Mouse (Mus musculus): ENCODE results near the gene Hist1h2ab. TPM values are rescaled to one million over a fixed set of nuclear protein-coding genes. Genes with fewer than 3 reads are reported as not detected.

Gene Hist1h2ab
- polyA plus RNA-seq (2017; shearing (Covaris generic)) = 2.7 TPM

DNA sequence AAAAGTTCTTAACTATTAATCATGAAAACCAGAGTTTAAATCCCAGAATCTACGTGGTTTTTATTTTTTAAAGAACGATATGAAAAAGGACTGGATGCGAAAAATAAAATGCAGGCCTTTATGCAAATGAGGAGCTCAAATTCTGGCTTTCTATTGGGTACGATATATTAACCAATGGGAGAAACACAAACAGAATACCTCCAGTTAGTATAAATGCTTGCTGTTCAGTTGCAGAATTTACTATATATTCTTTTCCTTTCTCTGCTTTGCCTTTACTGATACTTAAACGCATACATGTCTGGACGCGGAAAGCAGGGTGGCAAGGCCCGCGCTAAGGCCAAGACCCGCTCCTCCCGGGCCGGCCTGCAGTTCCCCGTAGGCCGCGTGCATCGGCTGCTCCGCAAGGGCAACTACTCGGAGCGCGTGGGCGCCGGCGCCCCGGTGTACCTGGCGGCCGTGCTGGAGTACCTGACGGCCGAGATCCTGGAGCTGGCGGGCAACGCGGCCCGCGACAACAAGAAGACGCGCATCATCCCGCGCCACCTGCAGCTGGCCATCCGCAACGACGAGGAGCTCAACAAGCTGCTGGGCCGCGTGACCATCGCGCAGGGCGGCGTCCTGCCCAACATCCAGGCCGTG lies at the start of gene Hist1h2ab:
TSS of gene Hist1h2ab (plus strand) at position 288 of the 639 bp plus-strand sequence.

GRCm38 (mm10) chr13:23710374-23711089 lies 40.4 kb upstream of the Hist1h2ab start, which contains the start of gene Hfe:
Gene Hfe (minus strand): TSS chr13:23710854.

DNA sequence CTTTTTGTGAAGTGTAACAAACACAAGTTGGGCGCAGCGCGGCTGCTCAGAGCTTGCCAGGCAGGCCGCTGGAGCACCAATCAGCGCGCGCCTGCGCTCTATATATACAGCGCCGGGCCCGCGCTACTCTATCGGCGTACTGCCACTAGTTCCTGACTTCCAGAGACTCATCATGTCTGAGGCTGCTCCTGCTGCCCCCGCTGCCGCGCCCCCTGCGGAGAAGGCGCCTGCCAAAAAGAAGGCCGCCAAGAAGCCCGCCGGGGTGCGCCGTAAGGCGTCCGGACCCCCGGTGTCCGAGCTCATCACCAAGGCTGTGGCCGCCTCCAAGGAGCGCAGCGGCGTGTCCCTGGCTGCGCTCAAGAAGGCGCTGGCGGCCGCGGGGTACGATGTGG lies 12.3 kb upstream of the Hist1h2ab start, which contains the start of gene Hist1h1c:
TSS of gene Hist1h1c (plus strand) at position 132 of the 392 bp plus-strand sequence.

DNA sequence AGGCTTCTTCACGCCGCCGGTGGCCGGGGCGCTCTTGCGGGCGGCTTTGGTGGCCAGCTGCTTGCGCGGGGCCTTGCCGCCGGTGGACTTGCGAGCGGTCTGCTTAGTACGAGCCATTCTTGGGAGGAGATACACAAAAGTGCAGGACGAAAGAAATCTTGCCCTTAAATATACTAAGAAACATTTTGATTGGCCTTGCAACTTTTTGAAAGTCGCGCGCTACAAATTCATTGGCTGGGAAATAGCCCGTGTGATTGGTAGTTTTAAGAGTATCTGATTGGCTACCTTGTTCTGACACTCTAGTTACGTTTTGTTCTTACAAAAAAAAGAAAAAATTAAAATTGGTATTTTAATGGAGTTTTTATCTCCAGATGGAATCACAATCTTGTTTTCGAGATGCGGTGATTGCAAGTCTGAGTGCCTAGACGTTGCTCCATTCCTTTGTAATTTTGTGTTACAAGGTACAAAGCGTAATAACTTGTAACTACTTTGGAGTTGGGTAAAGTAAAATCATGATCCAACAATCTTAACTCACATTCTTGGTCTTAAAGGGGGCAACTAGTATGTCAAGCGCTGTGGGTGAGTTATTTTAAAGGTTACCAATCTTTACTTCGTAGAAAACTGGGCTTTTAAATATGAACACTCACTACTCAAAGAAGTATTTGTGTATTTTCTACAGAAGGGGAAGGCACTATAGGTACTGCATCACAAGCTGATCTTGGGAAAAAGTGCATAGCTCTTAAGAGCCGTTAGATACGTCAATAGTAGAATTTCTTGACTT lies 5.4 kb upstream of the Hist1h2ab start, which contains the start of gene Hist1h3c:
TSS of gene Hist1h3c (minus strand) at position 222 of the 781 bp plus-strand sequence.

GRCm38 (mm10) chr13:23746201-23747080 lies 4.5 kb upstream of the Hist1h2ab start, which contains the start of gene Hist1h2bb:
Gene Hist1h2bb (plus strand): TSS chr13:23746734.

DNA sequence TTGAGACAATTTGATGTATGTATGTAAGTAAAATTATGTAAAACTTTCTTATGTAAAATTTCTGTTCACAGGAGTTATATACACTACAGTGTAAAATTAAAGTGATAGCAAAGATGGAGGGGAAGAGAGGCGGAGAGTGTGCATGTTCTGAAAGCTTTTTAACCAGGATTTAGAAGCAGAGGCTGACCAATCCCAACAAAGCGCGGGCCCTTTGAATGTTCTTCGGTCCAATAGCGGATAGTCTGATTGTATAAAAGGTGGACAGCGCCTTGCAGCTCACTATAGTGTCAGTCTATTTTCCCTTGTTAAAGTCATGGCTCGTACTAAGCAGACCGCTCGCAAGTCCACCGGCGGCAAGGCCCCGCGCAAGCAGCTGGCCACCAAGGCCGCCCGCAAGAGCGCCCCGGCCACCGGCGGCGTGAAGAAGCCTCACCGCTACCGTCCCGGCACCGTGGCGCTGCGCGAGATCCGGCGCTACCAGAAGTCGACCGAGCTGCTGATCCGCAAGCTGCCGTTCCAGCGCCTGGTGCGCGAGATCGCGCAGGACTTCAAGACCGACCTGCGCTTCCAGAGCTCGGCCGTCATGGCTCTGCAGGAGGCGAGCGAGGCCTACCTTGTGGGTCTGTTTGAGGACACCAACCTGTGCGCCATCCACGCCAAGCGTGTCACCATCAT lies 1.3 kb downstream of the Hist1h2ab start, which contains the start of gene Hist1h3b:
TSS of gene Hist1h3b (plus strand) at position 201 of the 675 bp plus-strand sequence.

DNA sequence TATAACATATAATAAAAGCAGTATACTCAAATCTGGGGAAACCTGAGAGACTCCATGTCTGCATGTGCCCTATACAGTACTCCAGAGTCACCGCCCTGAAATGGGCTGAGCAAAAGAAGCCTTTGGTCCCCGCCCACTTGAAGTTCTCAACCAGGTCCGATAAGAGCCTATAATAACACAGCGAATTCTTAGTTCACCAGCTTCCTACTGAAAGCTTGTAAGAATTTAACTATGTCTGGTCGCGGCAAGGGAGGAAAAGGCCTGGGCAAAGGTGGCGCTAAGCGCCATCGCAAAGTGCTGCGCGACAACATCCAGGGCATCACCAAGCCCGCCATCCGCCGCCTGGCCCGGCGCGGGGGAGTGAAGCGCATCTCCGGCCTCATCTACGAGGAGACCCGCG lies 5.9 kb downstream of the Hist1h2ab start, which contains the start of gene Hist1h4b:
TSS of gene Hist1h4b (plus strand) at position 224 of the 400 bp plus-strand sequence.

GRCm38 (mm10) chr13:23760972-23761864 lies 10.3 kb downstream of the Hist1h2ab start, which contains the start of gene Hist1h4a:
Gene Hist1h4a (minus strand): TSS chr13:23761230.

DNA sequence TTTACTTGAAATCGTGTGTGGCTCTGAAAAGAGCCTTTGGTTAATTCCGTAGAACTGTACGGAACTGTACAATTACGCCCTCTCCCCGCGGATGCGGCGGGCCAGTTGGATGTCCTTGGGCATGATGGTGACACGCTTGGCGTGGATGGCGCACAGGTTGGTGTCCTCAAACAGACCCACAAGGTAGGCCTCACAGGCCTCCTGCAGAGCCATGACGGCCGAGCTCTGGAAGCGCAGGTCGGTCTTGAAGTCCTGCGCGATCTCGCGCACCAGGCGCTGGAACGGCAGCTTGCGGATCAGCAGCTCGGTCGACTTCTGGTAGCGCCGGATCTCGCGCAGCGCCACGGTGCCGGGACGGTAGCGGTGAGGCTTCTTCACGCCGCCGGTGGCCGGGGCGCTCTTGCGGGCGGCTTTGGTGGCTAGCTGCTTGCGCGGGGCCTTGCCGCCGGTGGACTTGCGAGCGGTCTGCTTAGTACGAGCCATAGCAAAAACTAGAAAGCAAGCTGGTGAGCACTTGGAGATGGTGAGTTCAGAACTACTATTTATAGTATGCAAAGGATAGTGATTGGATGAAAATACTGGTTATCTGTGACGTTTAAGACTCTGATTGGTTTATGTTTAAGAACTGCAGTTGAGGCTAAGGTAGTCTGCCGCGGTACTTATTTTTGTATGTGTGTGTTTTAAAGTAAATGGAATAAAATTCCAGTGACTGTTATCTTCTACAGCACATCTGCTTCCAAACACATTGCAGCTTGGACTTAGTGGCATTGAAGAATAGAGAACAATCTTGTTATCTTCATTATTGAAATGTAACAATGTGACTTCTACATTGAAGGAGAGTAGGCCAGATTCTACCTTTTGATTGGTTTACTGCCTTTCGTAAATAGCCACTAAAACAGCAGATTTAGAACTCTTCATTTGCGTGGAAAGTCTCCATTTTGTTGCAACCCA lies 11.2 kb downstream of the Hist1h2ab start, which contains the start of gene Hist1h3a:
TSS of gene Hist1h3a (minus strand) at position 516 of the 951 bp plus-strand sequence.

GRCm38 (mm10) chr13:23763586-23764323 lies 12.8 kb downstream of the Hist1h2ab start, which contains the start of gene Hist1h1a:
Gene Hist1h1a (plus strand): TSS chr13:23763666.

GRCm38 (mm10) chr13:23769613-23770012 lies 18.7 kb downstream of the Hist1h2ab start, which contains the start of gene Trim38:
Gene Trim38 (plus strand): TSS chr13:23769913.

Other genes with a start within 250 kb of the Hist1h2ab start
- 3.7 TPM for gene Hist1h4h, start 220.1 kb upstream of the Hist1h2ab start, polyA plus RNA-seq (2017; shearing (Covaris generic))
- not detected for gene Hist1h2af, start 217.2 kb upstream of the Hist1h2ab start, polyA plus RNA-seq (2017; shearing (Covaris generic))
- 0.77 TPM for gene Hist1h3g, start 215.7 kb upstream of the Hist1h2ab start, polyA plus RNA-seq (2017; shearing (Covaris generic))
- gene Hist1h2bh, start 207.7 kb upstream of the Hist1h2ab start, polyA plus RNA-seq (2017; shearing (Covaris generic)) = not detected
- gene Hist1h3f, start 207.1 kb upstream of the Hist1h2ab start, polyA plus RNA-seq (2017; shearing (Covaris generic)) = not detected
- gene Hist1h4f, start 199.5 kb upstream of the Hist1h2ab start, polyA plus RNA-seq (2017; shearing (Covaris generic)) = 0.90 TPM
- 0.50 TPM for gene Hist1h1d, start 197.9 kb upstream of the Hist1h2ab start, polyA plus RNA-seq (2017; shearing (Covaris generic))
- 1.3 TPM for gene Hist1h3e, start 188.8 kb upstream of the Hist1h2ab start, polyA plus RNA-seq (2017; shearing (Covaris generic))
- 6.5 TPM for gene Hist1h2ae, start 179.9 kb upstream of the Hist1h2ab start, polyA plus RNA-seq (2017; shearing (Covaris generic))
- 6.1 TPM for gene Hist1h2bg, start 179.7 kb upstream of the Hist1h2ab start, polyA plus RNA-seq (2017; shearing (Covaris generic))
- gene Hist1h2bf, start 176.9 kb upstream of the Hist1h2ab start, polyA plus RNA-seq (2017; shearing (Covaris generic)) = 1.1 TPM
- not detected for gene Hist1h2ad, start 176.7 kb upstream of the Hist1h2ab start, polyA plus RNA-seq (2017; shearing (Covaris generic))
- not detected for gene Hist1h3d, start 175.4 kb upstream of the Hist1h2ab start, polyA plus RNA-seq (2017; shearing (Covaris generic))
- gene Hist1h4d, start 169.5 kb upstream of the Hist1h2ab start, polyA plus RNA-seq (2017; shearing (Covaris generic)) = 40.6 TPM
- 5.0 TPM for gene Hist1h2be, start 130.0 kb upstream of the Hist1h2ab start, polyA plus RNA-seq (2017; shearing (Covaris generic))
- 15.3 TPM for gene Hist1h1e, start 128.6 kb upstream of the Hist1h2ab start, polyA plus RNA-seq (2017; shearing (Covaris generic))
- 0.24 TPM for gene Hist1h2ac, start 67.2 kb upstream of the Hist1h2ab start, polyA plus RNA-seq (2017; shearing (Covaris generic))
- 13.7 TPM for gene Hist1h2bc, start 66.9 kb upstream of the Hist1h2ab start, polyA plus RNA-seq (2017; shearing (Covaris generic))
- not detected for gene Hist1h1t, start 55.3 kb upstream of the Hist1h2ab start, polyA plus RNA-seq (2017; shearing (Covaris generic))
- 4.1 TPM for gene Hist1h4c, start 52.7 kb upstream of the Hist1h2ab start, polyA plus RNA-seq (2017; shearing (Covaris generic))
- gene Hfe, start 40.3 kb upstream of the Hist1h2ab start, polyA plus RNA-seq (2017; shearing (Covaris generic)) = 0.76 TPM
- gene Hist1h1c, start 12.3 kb upstream of the Hist1h2ab start, polyA plus RNA-seq (2017; shearing (Covaris generic)) = 15.9 TPM
- gene Hist1h3c, start 5.5 kb upstream of the Hist1h2ab start, polyA plus RNA-seq (2017; shearing (Covaris generic)) = not detected
- gene Hist1h2bb, start 4.4 kb upstream of the Hist1h2ab start, polyA plus RNA-seq (2017; shearing (Covaris generic)) = 1.2 TPM
- not detected for gene Hist1h3b, start 1.1 kb downstream of the Hist1h2ab start, polyA plus RNA-seq (2017; shearing (Covaris generic))
- gene Hist1h4b, start 5.9 kb downstream of the Hist1h2ab start, polyA plus RNA-seq (2017; shearing (Covaris generic)) = 18.1 TPM
- not detected for gene Hist1h4a, start 10.1 kb downstream of the Hist1h2ab start, polyA plus RNA-seq (2017; shearing (Covaris generic))
- 2.4 TPM for gene Hist1h3a, start 11.3 kb downstream of the Hist1h2ab start, polyA plus RNA-seq (2017; shearing (Covaris generic))
- gene Hist1h1a, start 12.5 kb downstream of the Hist1h2ab start, polyA plus RNA-seq (2017; shearing (Covaris generic)) = 1.8 TPM
- gene Trim38, start 18.8 kb downstream of the Hist1h2ab start, polyA plus RNA-seq (2017; shearing (Covaris generic)) = not detected
- not detected for gene Slc17a2, start 55.9 kb downstream of the Hist1h2ab start, polyA plus RNA-seq (2017; shearing (Covaris generic))
- not detected for gene Slc17a3, start 88.3 kb downstream of the Hist1h2ab start, polyA plus RNA-seq (2017; shearing (Covaris generic))
- not detected for gene Slc17a1, start 116.6 kb downstream of the Hist1h2ab start, polyA plus RNA-seq (2017; shearing (Covaris generic))
- gene Slc17a4, start 163.9 kb downstream of the Hist1h2ab start, polyA plus RNA-seq (2017; shearing (Covaris generic)) = not detected
- gene Hist1h2ba, start 183.0 kb downstream of the Hist1h2ab start, polyA plus RNA-seq (2017; shearing (Covaris generic)) = not detected
- gene Hist1h2aa, start 183.3 kb downstream of the Hist1h2ab start, polyA plus RNA-seq (2017; shearing (Covaris generic)) = not detected
- gene Scgn, start 240.1 kb downstream of the Hist1h2ab start, polyA plus RNA-seq (2017; shearing (Covaris generic)) = not detected